Mouse (Mus musculus) intestine, embryonic 16.5 days (tissue): ENCODE measurements around the gene Rxylt1. TPM values are rescaled to one million over a fixed set of nuclear protein-coding genes. Genes with fewer than 3 reads are reported as not detected.

Experiments
- ATAC-seq: fragments of 200-750 bp; cut with Nextera tagmentation; 2 replicates; pipeline ENCODE4 v1.8.0; 2017; ENCODE audit warnings: moderate TSS enrichment, moderate library complexity
- H3K27ac ChIP-seq: fragments of 300-500 bp; sonication (generic); 2 replicates; pipeline ENCODE4 v1.5.1; 2014; ENCODE audit warnings: mild to moderate bottlenecking, low read length
- H3K27me3 ChIP-seq: fragments of 300-500 bp; sonication (generic); replicated peaks from 2 replicates; pipeline ENCODE4 v1.6.1; 2014; ENCODE audit warnings: low read length, control low read depth, mixed read lengths; ENCODE audit not compliant: control insufficient read depth, insufficient read depth
- H3K36me3 ChIP-seq: fragments of 300-500 bp; sonication (generic); 2 replicates; pipeline ENCODE4 v1.6.1; 2014; ENCODE audit warnings: low read length, control low read depth; ENCODE audit not compliant: control insufficient read depth, insufficient read depth
- H3K4me1 ChIP-seq: fragments of 300-500 bp; sonication (generic); 2 replicates; pipeline ENCODE4 v1.6.1; 2014; ENCODE audit warnings: low read length, control low read depth, mixed read lengths; ENCODE audit not compliant: control insufficient read depth, insufficient read depth
- H3K4me2 ChIP-seq: fragments of 300-500 bp; sonication (generic); 2 replicates; pipeline ENCODE4 v1.6.1; 2014; ENCODE audit warnings: low read depth, low read length, control low read depth
- H3K4me3 ChIP-seq: fragments of 300-500 bp; sonication (generic); 2 replicates; pipeline ENCODE4 v1.5.1; 2014; ENCODE audit warnings: mild to moderate bottlenecking, low read length
- H3K9ac ChIP-seq: fragments of 300-500 bp; sonication (generic); 2 replicates; pipeline ENCODE4 v1.6.1; 2014; ENCODE audit warnings: low read depth, low read length
- H3K9me3 ChIP-seq: fragments of 300-500 bp; sonication (generic); 2 replicates; pipeline ENCODE4 v1.6.1; 2016; ENCODE audit warnings: low read length, control low read depth; ENCODE audit not compliant: control insufficient read depth
- WGBS: fragments of 180-500 bp; shearing (Covaris S2); extraction: QIAGEN DNeasy Blood & Tissue Kit; methylation state at CpG from one replicate; pipeline ENCODE4 v1.1.7; 2014; 5-methylcytosine and 5-hydroxymethylcytosine counted together
- polyA plus RNA-seq: library from polyadenylated mRNA; unstranded; fragments of >200 nt; fragmentation: Nextera tagmentation; extraction: Ambion mirVana; gene quantifications from 2 replicates; pipeline ENCODE4 v1.2.1, GENCODE M21; 2015

Gene Rxylt1
- 43.8 and 49.5 TPM in 2 replicates for polyA plus RNA-seq

DNA sequence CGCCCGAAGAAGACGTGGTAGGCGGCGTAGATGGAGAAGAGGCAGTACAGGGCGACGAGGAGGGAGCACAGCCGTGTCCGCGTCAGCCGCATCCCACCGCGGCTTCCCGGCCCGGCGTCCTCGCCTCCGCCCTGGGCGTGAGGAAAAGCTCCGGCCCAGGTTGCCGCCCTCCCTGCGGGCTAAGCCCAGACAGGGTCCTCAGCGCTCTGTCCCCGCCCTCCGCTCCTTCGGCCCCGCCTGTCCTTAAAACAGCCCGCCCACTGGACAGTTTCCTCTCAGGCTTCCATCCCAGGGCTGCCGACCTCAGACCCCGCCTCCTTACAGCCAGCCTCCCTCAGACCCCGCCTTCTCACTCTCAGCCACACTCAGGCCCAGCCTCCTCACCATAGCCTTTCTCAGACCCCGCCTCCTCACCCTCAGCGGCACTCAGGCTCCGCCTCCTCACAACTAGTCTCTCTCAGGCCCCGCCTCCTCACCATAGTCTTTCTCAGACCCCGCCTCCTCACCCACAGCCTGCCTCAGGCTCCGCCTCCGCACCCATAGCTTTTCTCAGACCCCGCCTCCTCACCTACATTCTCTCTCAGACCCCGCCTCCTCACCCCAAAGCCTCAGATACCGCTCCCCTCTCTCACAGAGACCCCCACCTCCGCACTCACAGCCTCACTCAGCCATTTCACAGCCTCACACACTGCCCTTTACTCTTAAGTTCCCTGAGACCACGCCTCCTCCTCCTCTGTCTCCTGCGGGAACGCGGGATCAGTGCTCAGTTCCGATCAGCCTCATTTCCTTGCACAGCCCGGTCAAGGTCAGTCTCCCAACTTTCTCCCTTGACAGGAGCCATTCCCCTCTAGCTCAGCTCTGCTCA lies at the start of gene Rxylt1:
Rxylt1 (minus strand) TSS at position 392 of the 865 bp plus-strand sequence.
- peak within 1 kb of the TSS; percentile 97 for H3K27ac ChIP-seq
- peak; percentile 98 for ATAC-seq
- WGBS = 1% methylated on average over 41 of the region's 48 CpGs
- peak within 1 kb of the TSS; percentile 78 for H3K4me2 ChIP-seq
- H3K27me3 ChIP-seq = no peaks in the 10 kb centered on the region
- H3K4me1 ChIP-seq = peaks cover 5% of the 10 kb centered on the region
- H3K9me3 ChIP-seq = no peaks in the 10 kb centered on the region
- no peaks in the 10 kb centered on the region for H3K36me3 ChIP-seq
- H3K4me3 ChIP-seq = peak within 1 kb of the TSS; percentile 80
- peak within 1 kb of the TSS; percentile 93 for H3K9ac ChIP-seq

DNA sequence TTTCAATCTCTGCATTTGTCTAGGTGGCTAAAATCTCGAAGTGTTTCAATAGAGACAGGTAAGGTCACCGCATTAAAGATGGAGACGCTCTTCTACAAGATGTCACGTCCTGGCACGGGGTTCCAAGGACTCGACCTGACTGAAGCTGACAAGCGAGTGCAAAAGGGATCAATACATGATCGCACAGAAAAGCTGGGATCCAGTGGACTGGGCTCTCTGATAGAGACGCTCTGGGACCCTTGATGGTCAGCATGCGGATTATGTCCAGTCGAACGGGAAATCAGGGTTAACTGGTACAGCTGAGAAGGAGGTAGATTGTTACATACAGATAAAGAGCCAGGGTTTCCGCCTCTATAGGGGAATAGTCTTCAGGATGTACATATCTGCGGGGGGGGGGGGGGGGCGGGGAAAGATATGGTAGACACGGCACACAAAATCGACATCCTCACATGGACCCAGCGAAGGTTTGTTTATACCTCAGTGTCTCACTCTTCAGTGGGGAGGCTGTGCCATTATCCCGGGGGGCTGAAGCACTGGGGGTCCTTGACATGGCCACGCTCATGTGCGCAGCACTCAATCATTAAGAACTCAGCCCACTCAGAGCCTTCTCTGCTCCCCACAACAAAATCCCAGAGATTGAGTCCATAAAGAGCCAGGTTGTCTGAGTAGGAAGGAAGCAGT lies 24.3 kb upstream of the Rxylt1 start:
- Histone ChIP-seq H3K9me3 (no peaks in the 10 kb centered on the region), H3K4me1 (no peaks in the 10 kb centered on the region), H3K36me3 (no peaks in the 10 kb centered on the region), H3K4me2 (no peak overlapping the region), H3K4me3 (no peak overlapping the region), H3K27me3 (no peaks in the 10 kb centered on the region), H3K9ac (no peak overlapping the region), H3K27ac (no peak overlapping the region)
- 88% methylated on average over 20 of the region's 21 CpGs for WGBS
- no peak for ATAC-seq

DNA sequence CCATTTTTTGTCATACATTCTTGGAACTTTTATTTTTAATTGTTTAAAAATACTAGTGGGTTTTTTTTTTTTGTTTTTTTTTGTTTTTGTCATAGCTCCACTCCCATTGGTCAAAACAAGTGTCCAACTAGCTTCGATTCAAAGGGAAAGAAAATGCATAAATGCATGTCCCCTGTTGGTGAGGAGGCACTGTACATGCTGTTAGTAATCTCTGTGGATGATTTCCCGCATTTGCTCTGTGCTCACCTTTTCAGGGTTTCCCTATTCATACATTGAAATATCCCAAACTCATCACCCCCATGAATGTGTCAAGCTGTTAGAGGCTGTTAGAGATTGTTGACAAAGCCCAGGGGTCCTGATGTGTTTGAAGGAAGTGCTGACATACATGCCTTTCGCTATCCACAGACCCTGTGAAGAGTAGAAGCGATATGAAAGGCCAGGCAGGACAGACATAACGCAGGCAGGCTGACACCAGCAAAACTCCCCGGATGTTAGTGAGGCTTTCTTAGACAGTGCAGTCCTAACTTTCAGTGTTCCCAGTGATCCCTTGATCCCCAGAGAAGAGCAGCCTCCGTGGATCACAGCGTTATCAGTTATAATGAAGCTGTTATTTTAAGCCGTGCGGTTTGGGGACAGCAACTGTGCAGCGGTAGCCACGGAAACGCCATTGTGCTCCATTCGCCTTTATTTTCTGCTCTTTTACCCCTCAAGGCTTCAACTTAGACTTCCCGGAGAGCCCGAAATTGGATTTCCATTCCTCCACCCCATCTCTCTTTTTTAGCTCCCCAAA lies 23.5 kb upstream of the Rxylt1 start:
- H3K36me3 ChIP-seq = no peaks in the 10 kb centered on the region
- no peak overlapping the region for H3K4me2 ChIP-seq
- no peak overlapping the region for H3K9ac ChIP-seq
- no peak for ATAC-seq
- H3K27ac ChIP-seq = no peak overlapping the region
- 0 out of 2 replicates have a peak, but pooled peaks cover 2% of the 10 kb centered on the region for H3K4me1 ChIP-seq
- H3K9me3 ChIP-seq = no peaks in the 10 kb centered on the region
- H3K27me3 ChIP-seq = no peaks in the 10 kb centered on the region
- 71% methylated on average over 16 of the region's 16 CpGs for whole genome bisulfite sequencing
- H3K4me3 ChIP-seq = no peak overlapping the region

DNA sequence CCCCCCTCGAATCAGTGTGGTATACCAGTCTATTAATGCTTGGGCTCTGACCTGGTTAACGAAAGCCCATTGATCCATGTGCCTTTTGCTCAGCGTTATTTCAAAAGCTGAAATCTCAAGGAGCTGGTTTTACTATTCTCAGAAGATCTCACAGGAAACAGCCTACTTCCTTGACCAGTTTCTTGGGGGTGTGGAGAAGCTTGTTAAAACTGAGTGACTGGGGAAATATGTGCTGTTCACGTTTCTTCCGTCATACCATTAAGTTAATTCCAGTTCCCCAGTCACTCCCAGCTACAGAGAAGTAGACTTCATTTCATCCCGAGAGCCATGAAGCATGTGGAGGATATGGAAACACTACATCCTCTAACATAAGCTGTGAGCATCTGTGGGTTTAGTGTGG lies 22.3 kb upstream of the Rxylt1 start:
- Histone ChIP-seq H3K36me3 (no peaks in the 10 kb centered on the region), H3K27ac (no peak overlapping the region), H3K4me2 (no peak overlapping the region), H3K9me3 (no peaks in the 10 kb centered on the region), H3K4me1 (0 out of 2 replicates have a peak, but pooled peaks cover 2% of the 10 kb centered on the region), H3K4me3 (no peak overlapping the region), H3K27me3 (no peaks in the 10 kb centered on the region), H3K9ac (no peak overlapping the region)
- no peak for ATAC-seq
- 75% methylated on average over 6 of the region's 6 CpGs for WGBS

DNA sequence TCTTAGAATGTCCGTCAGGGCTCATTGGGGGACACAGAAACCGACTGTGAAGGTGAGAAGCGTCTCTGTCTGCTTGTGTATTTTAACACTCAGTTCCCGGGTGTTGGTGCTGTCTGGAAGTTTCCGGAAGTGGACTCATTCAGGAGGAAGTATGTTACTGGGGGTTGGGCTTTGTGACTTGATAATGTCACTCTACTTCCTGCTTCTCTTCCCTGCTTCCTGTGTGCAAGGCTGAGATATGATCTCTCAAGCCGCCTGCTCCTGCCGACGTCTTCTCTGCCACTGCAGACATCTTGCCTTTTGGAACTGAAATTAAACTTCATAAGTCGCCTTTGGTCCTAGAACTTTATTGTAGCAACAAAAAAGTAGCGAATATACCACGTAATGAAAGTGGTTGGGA lies 19.5 kb upstream of the Rxylt1 start:
- Histone ChIP-seq H3K4me1 (0 out of 2 replicates have a peak, but pooled peaks cover 2% of the 10 kb centered on the region), H3K4me2 (no peak overlapping the region), H3K36me3 (no peaks in the 10 kb centered on the region), H3K27me3 (no peaks in the 10 kb centered on the region), H3K4me3 (no peak overlapping the region), H3K9me3 (no peaks in the 10 kb centered on the region), H3K9ac (no peak overlapping the region), H3K27ac (no peak overlapping the region)
- no peak for ATAC-seq
- WGBS = 83% methylated on average over 11 of the region's 11 CpGs

DNA sequence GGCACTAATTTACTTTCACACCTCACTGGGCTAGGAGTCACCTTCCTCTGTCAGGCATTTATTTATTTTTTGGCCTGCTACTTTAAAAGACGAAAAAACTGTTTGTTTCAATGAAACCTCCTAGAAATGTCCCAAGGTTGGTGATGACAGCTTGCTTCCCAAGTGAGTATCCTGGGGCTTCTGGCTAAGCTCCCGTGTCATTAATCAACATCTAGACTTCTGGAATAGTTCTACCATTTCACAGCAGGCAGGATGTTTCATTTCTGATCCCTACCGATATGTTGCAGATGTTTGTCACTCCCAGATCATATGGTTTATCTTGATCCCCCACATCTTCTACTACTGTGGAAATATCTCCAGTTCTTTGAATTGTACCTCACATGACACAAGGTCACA lies 9.5 kb upstream of the Rxylt1 start:
- ATAC-seq = no peak
- H3K9ac ChIP-seq = no peak overlapping the region
- no peaks in the 10 kb centered on the region for H3K36me3 ChIP-seq
- no peaks in the 10 kb centered on the region for H3K4me1 ChIP-seq
- WGBS = 70% methylated on average over 3 of the region's 3 CpGs
- no peak overlapping the region for H3K4me3 ChIP-seq
- no peaks in the 10 kb centered on the region for H3K9me3 ChIP-seq
- no peaks in the 10 kb centered on the region for H3K27me3 ChIP-seq
- no peak overlapping the region for H3K27ac ChIP-seq
- H3K4me2 ChIP-seq = no peak overlapping the region

DNA sequence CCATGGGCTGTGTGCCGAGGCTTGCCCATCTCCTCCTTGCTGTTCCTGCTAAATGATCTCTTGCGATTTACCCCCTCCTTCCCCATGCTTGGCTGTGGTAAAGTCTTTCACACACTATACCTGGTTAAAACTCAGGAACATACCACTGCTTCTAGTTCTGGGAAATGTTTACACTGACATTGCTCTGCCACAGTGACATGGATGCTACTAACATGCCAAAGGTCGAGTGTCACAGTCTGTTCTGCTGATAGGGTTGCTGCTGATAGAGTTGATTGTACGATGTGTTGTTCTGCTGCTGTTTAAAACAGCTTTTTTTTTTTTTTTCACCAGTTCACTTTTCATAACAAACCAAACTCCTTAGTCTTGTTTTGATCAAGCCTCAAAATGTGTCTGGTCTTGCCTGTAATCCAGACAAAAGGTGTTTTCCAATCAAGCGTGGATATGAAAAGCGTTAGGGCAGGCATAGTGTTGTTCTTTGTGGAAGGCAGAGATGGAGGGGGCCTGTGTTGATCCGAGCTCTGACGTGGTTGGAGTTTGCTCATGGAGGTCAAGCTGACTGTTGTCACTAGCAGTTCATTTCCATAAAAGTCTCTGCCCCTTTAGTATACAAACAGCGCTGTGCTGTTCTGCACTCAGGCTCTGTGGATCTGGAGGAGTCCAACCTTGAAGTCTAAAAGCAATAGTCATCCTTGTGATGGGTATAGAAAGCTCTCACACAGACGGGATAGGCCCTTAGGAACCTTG lies 8.9 kb upstream of the Rxylt1 start:
- Histone ChIP-seq H3K9me3 (no peaks in the 10 kb centered on the region), H3K36me3 (no peaks in the 10 kb centered on the region), H3K27me3 (no peaks in the 10 kb centered on the region), H3K9ac (no peak overlapping the region), H3K4me2 (no peak overlapping the region), H3K4me1 (no peaks in the 10 kb centered on the region), H3K27ac (no peak overlapping the region), H3K4me3 (no peak overlapping the region)
- no peak for ATAC-seq
- 65% methylated on average over 10 of the region's 10 CpGs for WGBS

DNA sequence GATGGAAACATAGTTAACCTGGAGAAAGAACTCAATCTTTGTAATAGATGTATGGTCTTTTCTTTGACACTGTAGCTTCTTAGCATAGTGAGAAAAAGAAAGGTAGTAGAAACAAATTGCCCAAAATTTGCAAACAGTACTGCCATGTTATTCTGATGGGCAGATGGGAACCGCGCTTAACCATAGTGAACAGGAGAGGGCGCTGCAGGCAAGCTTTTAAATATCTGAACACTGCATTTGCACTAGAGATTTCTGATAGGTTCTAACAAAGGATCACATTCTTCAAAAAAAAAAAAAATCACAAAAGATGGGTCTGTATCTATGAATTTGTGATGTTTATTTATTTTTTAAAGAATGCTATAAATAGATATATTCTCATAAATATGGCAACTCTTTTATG lies 8.2 kb upstream of the Rxylt1 start:
- H3K27me3 ChIP-seq = no peaks in the 10 kb centered on the region
- no peaks in the 10 kb centered on the region for H3K4me1 ChIP-seq
- H3K36me3 ChIP-seq = no peaks in the 10 kb centered on the region
- ATAC-seq = no peak
- WGBS = 1% methylated on average over 3 of the region's 3 CpGs
- no peak overlapping the region for H3K27ac ChIP-seq
- H3K9ac ChIP-seq = no peak overlapping the region
- H3K4me2 ChIP-seq = no peak overlapping the region
- H3K9me3 ChIP-seq = no peaks in the 10 kb centered on the region
- H3K4me3 ChIP-seq = no peak overlapping the region
